Mouse (Mus musculus) MEL-GATA-1-ER (cell line): Measurements from ENCODE around the gene Rps6ka2.
A peak's percentile ranks its signal among the peaks of the same experiment; 100 is the strongest.
"Not testable (repeated sequence)": the region's sequence is repeated elsewhere in the genome, so short reads cannot be mapped to it uniquely, and the experiment has no call there.

ENCODE experiments used
- DNase-seq: peaks from one replicate; pipeline ENCODE4 v3.0.0-alpha.2; 2012; ENCODE audit warnings: low read depth; ENCODE audit errors: extremely low read depth

Rps6ka2 gene

DNA sequence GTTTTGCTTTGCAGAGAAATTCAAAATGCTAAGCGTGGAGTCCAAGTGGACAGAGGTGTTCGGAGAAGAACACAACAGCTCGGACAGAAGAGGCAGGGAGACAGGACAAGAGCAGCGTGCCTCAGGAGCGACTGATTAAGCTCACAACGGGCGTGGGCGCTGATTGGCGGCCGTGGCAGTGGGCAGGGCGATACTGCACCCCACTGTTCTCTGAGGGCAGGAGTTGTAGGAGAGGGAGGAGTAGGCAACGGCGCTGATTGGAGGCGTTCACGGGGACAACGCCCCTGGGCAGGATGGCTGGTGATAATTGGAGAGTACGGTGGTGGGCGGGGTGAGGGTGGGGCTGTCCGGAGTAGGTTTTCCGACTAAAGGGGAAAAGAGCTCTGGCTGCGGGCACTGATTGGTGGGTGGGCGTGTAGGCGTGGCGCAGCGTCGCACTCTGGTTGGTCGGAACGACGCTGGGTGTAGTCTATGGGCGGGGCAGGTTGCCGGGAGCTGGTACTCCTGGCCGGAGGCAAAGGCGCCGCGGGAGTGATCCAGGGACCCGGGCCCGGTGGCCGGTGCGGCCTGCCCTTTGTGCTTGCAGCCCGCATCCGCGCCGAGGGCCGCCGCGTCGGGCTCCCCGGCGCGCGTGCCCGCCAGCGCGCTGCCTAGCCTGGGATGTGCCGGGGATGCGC is at the start of gene Rps6ka2:
Gene Rps6ka2, plus strand, starts transcription at position 489 of the 677 bp plus-strand sequence.
- peak; percentile 98 for DNase-seq

DNA sequence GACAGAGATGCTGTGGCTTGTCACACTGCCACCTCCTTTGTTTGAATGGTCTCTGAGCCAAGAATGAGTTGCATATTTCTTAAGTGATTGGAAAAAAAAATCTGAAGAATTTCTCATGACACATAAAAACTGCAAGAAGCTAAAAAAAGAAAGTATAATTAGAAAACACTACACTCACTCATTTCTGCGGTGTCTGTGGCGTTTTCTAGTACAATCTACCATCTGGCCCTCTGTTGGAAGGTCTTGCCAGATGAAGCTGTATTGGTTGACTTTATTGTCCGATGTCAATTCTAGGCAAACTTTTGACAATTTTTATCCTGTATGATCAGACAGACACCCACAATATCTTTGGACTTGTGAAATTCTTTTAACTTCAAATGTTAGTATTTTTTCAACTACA is 49.1 kb upstream of the Rps6ka2 start:
- DNase-seq: not testable (repeated sequence)

DNA sequence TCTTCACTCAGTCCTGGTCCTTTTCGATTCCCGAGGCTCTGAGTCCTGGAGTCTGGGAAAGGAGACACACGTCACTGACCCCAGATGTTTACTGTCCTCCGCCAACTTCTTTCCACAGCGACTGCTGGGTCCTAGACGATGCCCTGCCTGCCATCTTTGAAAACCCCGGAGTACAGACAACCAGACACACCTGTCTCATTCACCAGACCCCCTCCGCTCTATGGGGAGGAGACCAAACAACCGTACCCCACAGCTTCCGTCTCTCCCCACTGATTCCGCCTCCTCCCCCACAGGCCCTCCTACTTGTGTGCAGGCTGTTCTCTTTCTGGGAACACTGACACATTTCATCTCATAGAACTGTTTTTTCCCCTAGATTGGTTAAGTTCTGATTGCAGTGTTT is 47.4 kb upstream of the Rps6ka2 start:
- DNase-seq: not testable (repeated sequence)

DNA sequence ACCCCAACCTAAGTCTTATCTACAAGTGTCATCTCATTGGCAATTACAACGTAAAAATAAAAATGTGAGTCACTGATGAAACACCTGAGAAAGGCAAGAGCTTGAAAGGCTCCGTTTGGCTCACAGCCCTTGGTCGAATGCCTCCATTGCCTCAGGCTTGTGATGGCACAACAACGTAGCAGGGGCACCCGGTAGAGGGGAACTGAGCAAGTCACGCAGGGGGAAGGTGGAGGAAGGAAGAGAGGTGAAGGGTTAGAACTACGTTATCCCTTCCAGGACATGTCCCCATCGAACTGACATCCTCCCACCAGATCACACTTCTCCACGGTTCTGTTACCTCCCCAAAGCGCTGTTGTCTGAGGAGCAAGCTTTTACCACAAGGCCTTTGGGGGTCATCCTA is 43.4 kb upstream of the Rps6ka2 start:
- DNase-seq: not testable (repeated sequence)

DNA sequence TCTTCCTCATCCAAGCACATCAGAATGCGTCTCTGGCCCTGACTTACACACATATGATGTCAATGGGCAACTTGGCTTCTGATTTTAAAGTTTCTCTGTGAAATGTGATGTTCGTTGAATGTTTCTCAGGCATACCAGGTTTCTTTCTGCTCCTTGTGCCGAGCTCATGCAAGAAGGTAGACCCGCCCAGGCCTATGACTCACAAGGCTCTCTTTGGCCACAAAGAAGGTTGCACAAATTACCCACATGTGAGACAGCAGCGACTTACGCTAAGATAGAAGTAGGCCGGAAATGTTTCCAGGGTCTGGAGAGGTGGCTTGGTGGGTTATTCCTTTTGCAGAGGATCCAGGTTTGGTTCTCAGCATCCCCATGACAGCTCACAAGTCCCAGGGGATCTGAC is 35.9 kb upstream of the Rps6ka2 start:
- DNase-seq: not testable (repeated sequence)

DNA sequence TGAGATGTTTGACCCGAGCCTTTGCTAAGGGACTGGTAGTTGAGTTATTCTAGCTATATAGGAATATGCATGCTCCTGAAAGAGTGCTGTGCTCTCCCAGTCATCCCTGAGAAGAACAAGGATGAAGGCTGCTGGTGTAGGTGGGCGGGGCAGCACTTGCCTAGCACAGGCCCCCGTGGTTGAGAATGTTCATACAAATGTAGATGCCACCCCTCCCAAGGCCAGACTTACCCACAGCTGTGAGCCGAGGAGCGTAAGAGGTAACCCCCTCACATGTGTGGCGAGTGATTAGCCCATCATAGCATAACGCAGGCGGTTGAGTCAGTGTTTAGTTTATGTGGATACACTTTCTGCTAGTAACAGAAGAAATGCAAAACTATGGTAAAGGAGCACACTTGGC is 34.6 kb upstream of the Rps6ka2 start:
- not testable (repeated sequence) for DNase-seq

DNA sequence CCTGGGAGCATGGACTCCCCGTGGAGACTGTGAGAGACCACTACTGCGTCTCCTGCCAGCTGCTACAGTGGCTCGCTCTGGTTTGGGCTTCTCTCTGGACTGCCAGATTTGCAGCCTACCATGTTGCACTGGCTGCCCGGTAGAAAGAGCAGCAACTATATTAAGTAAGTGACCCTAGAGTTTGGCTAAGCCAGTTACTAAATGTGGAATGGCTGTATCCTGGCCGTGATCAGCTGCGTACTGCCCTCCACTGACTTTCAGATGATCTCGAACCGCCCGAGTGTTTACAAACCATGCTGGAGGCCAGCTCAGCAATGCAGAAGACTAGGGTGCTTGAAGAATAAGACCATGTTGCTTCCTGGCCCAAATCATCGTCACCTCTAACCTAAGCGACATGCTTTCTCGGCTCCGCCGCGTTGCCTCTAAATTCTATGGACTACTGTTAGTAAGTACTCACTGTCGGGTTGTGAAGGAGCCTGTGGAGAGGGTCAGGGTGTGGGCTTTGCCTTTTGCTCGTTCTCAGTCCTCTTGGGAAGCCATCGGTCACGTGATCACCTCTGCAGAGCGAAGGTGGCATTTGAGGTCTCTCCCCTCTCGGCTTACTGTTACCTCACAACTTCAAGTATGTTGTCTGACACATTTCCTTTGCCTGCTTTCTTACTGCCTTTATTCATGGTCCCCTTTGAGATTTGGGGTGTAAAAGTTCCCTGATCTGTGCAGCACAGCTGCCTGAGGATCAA is 31.6 kb upstream of the Rps6ka2 start:
- no peak for DNase-seq

DNA sequence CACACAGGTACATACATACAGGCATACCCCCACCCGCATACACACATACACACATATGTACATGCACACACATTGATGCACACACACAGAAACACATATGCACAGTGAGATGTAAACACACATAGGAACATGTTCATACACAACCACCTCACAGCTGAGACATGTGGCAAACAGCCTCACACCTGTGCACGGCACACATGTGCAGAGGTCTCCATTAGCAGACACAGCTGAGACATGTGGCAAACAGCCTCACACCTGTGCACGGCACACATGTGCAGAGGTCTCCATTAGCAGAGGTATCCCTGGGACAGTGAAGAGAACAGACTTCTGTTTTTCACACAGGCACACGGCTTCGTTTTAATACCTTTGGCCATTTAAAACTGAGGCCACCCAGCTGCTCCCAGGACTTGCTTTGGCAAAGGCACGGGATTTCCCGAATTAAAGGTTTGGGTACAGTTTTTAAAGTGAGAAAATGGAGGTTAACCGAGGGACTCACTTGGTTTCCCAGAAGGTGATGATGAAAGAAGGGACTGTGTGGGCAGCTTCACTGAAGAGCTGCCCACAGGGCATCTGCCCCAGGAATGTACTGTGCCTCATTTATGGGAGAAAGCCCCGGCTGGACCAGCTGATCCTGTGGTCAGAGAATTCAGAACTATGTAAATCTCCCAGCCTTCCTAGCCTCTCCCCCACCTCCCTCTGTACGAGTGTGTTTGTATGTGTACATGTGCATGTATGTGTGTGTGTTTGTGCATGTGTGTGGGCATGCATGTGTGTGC is 29.3 kb upstream of the Rps6ka2 start:
- DNase-seq: no peak

DNA sequence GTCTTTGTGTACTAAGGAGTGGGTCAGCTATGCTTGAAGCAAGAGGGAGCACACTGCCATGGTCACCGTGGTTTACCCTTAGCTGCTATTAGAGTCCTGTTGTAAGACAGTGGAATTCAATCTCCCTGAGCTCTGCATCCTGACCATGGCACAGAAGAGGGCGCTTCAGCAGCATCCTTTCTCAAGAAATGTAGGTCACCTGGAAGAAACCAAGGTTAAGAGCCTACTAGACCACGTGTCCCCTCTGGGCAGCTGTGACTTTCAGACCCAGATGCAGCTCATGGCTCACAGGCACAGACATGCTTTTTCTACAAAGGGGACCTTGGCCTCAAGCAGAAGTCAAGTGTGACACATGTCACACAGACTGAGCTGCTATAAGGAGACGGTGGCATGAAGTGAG is 27.5 kb upstream of the Rps6ka2 start:
- DNase-seq: no peak

DNA sequence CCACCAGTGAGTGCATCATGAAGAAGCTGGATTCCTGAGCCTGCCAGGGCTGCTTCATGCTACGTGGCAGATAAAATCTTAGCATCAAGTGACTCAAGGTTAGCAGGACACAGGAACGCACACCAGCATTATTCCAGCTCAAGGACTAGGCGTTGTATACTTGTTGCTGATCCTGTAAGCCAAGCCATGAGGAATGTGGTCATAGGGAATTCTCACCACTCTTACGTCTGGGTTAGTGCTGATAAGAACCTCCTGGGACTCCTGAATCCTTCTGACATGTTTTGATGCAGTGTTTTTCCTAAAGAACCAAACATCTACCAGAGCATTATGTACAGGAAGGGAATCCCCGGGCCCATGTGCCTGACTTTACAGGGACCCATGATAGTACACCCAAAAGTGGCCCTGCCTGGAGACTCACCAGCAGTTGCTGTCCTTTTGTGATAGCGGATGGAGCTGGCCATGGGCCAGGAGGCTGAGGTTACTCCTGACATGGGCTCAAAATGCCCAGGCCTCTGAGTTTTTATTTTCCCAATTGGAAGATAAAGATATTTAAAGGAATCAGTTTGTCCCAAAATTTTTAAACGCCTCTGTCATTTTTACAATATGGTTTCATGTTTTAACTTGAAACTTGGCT is 25.9 kb upstream of the Rps6ka2 start:
- no peak for DNase-seq

DNA sequence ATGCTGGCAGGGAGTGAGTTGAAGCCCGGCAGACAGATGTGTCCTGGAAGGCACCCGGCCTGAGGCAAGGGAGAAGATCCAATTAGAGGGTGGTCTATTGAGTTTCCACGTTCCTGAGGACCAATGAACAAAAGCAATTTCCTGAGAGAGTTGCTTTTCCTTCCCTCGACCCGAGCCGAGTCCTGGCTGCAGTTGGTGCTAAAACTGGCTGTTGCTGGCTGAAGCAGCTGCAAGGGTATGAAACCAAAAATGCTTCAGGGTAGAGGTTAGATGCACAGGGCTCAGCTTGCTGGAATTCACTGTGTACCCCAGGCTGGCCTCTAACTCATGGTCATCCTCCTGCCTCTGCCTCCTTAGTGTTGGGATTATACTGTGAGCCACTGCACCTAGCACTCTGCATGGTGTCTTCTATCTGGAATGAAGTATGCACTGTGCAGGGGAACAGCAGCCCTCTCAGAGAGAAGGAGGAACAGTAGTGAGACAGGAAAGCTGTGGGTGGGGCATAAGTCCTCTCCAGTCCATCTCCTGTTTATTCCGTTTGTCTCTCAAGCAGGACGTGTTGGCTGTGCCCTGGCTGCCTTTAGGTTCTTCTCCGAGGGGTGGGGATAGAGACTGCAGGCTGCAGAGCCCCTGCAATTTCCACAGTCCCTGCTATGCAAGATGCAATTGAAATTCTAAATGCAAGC is 24.4 kb upstream of the Rps6ka2 start:
- DNase-seq: no peak

DNA sequence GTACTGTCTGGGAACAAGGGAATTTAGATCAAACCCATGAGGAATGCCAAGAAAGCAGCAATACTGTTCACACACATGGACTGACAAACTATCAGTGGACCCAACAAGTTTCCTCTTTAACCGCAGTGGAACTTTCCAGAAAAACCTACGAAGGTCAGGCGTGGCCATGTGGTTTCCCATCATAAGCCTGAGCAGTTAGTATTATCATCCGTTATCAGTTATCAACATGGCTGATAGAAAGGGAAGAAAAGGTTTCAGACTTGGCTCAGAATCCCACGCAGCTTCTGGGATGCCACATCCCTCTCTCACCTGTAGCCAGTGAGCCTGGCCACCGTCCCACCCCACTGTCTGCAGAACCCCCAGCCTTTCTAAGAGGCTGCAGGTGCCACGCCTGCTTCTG is 23.4 kb upstream of the Rps6ka2 start:
- DNase-seq: no peak

DNA sequence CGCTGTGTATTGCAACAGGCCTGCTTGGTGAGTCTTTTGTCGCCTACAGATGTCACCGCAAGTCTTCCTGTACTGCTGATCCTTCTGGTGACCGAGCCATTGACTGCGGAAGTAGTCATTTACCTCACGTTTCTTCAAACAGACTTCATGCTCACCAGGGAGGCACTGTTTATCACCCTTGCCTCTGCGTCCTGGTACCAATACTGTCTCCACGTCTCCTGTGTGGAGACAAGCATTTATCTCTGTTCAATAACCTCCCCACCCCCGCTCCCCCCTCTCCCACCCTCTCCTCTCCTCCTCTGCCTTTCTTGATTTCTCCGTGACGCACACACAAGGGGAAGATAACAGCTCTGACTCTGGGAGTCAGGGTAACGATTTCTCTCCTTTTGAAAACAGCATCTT is 22.0 kb upstream of the Rps6ka2 start:
- DNase-seq: no peak

DNA sequence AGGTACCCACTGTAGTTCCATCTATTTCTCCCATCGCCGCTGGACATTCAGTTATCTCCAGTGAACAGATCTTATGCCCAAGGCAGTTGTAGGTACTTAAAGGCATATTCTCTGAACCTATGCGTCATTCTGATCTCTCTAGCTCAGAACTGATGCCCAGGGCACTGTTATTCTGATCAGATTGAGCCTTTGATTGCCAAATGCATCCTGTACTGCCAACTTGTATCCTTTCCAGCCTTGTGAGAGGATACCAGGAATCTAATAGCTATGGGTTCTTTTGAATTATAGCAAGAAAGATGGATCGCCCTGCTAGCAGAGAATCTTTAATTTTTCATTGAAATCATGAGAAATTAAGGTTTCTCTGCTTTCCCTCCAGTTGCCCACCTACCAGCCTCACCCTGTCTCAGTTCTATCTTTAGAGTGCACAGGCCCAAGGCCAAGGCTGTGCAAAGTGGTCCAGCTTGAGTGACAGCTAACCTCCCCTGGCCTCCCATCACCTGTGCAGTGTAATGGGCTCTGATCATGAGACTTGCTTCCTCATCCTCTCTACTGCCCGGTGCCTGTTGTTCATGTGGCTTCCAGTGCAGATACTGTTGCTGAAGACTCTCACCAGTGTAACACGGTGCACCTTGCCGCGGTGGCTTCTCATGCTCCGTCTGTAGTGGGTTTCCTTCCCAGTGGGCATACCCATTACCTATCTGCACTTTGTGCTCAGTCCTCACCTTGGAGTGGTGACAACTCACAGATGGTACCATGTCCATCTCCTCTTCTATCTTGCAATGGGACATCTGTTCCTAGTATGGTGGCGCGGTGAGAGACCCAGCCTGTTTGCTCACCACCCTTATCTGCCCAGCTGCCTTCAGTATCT is 20.4 kb upstream of the Rps6ka2 start:
- no peak for DNase-seq

DNA sequence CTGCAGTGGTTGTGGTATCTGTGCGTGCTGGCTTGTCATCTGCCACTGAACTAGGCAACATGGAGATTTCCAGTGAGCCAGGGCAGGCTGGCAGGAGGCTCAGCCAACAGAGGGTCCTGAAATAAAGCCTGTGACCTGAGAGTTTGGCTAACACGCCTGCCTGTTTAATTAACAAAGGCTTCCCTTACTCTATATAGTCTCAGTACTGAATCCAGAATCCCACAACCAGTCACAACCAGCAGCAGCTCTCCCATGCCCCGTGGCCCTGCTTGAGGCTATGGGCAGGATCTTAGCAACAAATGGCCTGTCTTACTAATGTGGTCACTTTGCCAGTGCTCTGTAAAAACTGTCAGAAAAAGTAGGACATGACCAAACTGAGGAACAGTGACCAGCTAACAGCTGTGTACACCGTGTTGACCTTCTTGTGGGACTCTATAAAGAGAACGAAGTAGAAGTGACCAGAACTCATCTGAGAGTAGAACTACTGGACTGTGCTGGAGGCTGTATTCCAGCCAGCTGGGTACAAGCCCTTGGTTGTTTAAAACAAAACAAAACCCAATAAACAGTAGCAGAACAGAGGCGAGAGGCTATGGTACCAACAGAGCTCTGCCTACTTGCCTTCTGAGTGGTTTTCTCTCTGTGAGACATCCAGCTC is 18.3 kb upstream of the Rps6ka2 start:
- DNase-seq: no peak

DNA sequence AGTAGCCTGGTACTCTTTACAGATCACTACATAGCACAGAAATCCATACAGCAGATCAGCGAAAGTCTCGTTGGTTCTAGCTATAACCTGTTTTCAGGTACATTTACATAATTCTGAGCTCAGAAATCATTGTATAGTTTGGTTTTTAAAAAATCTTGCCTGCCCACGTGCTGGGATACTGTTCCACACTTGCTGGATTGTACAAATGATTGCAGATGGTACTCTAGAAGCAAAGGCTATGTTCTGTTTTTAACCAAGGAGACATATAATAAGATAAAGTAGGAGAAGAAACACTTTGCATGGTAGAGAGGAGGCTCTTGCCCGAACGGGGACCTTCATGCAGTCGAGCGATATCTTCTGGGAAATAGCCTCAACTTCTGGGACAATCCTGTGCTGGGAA is 17.3 kb upstream of the Rps6ka2 start:
- no peak for DNase-seq

DNA sequence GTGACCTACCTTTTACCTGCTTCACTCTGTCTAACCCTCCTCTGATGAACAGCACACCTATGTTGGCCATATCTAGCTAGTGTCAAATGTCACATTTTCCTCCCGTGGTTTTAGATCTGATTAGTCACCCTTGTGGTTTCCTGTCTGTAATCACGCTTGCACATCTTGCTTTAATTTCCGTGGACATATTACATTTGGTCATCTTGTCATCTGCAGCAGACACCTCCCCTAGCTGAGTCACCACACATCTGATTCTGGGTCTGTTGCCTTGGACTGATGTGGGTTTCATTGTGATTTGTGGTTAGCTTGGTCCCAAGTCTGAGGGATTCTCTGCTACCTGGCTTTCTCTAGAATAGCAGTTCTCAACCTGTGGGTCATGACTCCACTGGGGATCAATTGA is 6.0 kb upstream of the Rps6ka2 start:
- DNase-seq: no peak

DNA sequence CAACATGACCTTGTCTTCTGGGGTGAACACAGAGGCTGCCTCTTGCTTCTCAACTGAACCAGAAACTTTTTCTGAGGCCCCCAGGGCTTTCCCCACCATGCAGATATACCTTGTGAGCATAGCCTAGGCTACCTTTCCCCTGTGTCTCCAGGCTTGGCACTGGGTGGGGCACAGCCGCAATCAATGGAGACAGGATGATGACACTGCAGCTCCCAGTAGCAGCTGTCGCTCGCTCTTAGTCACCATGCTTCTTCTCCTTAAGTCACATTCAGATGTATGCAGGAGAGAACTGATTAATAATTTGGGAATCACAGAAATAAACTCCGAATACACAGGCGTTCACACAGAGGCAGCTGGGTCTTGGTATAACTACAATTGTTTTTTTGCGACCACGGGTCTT is 4.4 kb upstream of the Rps6ka2 start:
- no peak for DNase-seq

DNA sequence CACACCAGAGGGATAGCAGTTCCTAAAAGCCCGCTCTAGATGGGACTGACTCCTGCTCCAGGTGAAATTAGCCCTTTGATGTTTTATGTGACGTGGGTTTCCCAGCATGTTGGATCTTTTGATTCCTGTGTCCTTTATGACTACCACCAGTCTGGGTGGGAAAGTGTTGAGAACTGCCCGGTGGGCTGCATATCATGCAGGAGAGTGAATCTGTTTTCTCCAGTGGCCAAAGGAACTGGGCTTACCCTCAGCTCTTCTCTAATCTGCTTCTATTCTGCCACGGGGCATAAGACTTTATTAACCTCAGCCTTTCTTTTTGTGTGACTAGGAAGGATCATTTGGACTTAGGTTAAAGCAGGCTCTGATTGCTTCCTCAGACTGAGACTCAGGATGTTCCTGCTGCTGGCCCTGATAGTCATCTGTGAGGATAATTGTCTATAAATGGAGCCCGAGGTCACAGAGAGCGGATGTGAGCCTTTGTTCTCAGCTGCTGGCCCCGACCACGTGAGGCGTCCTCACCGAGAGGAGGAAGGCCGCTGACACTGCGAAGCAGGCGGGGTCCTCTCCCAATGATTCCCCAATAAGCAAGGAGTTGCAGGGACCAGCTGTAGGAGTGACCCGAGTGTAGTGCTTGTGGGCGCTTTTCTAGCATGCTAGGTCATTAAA is 821 bp upstream of the Rps6ka2 start:
- DNase-seq: no peak
